ENCODE assay signal across 8 mouse cellular contexts in the genomic region with DNA sequence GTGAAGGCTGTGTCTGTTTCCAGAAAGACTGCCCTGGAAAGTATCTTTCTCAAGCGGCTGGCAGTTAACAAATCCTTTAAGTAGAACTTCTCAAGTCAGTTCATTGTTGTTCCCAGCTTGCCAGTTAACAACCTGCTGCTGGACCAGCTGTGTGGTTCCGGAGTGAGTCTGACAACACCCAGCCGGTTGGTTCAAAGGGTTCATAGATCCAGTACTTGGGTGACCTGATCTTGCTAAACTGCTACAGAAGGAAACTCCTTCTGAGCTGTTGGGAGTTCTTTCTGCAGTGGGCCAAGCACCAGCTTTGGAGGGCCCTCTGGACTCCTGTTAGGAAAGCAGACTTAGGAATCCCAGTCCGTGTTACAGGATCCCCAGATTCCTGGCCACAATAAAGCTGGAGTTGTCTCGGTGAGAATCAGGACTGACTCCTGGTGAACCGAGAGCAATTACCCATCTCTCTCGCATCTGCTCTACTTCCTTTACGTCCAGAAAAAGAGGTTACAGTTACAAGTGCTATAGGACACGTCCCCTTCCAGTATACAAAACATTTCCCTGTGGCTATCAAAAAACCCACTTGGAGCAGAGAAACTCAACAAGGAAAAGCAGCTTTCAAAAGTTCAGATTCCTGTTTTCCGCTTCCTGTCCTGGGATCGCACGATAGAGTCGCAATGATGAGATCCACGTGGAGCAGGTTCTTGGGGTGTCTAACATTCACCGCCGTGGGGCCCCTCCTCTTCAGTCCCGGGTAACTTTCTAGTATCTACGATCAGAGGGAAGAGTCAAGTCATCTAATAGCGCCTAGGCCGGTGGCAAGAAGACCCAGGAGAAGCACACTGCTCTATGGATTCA. TPM values are rescaled to one million over a fixed set of nuclear protein-coding genes. Genes with fewer than 3 reads are reported as not detected.
DNase-seq lines count a peak whose midpoint lies in the region; ATAC-seq and TF ChIP-seq lines count a peak whose summit lies in the region.

No protein-coding gene starts in this region.

- peak overlapping the region; percentile 61 for H3K9ac ChIP-seq in ES-E14 (ENCODE audit: insufficient read depth, low read depth, low read length, poor library complexity, severe bottlenecking)
- H3K9ac ChIP-seq in heart, postnatal 0 days (replicated peaks; ENCODE audit: low read depth, low read length) = no peak overlapping the region
- H3K9ac ChIP-seq in lung, embryonic 16.5 days (ENCODE audit: low read length) = peak overlapping the region; percentile 68

- H3K9me3 ChIP-seq in ES-E14 (ENCODE audit: control insufficient read depth, insufficient read depth, low read depth, low read length) = no peaks in the 10 kb centered on the region
- H3K9me3 ChIP-seq in heart, postnatal 0 days (replicated peaks; ENCODE audit: control insufficient read depth, low read length) = no peaks in the 10 kb centered on the region
- no peaks in the 10 kb centered on the region for H3K9me3 ChIP-seq in lung, embryonic 16.5 days (ENCODE audit: control insufficient read depth, low read length)

- peak overlapping the region; percentile 93 for H3K4me2 ChIP-seq in heart, postnatal 0 days (ENCODE audit: low read depth, low read length)
- H3K4me2 ChIP-seq in lung, embryonic 16.5 days (ENCODE audit: low read depth, low read length) = peak overlapping the region; percentile 81

- no peaks in the 10 kb centered on the region for H3K27me3 ChIP-seq in heart, postnatal 0 days (ENCODE audit: control insufficient read depth, insufficient read depth, low read length)
- no peaks in the 10 kb centered on the region for H3K27me3 ChIP-seq in lung, embryonic 16.5 days (ENCODE audit: control insufficient read depth, insufficient read depth, low read depth, low read length)

- ATAC-seq in heart, postnatal 0 days (ENCODE audit: insufficient read depth, low read depth) = peak; percentile 6; the same call in 1 of the 2 replicates
- ATAC-seq in lung, embryonic 16.5 days (ENCODE audit: low read depth) = no peak

- in situ Hi-C loops in ES-E14 (cut with MboI; ENCODE audit: low sequenced_read_pairs in 2 of 2, unreplicated experiment in 2 of 2) = no loop called here

- DNase-seq in adrenal gland, postnatal 14 days = peak; percentile 23
- no peak for DNase-seq in adrenal gland, postnatal 10 days
- no peak for DNase-seq in ES-E14 (ENCODE audit: low read depth, low spot score)
- DNase-seq in heart, postnatal 0 days (ENCODE audit: low spot score) = no peak
- DNase-seq in thymus, postnatal 14 days = peak; percentile 32
- DNase-seq in gastrocnemius, postnatal 4 days (ENCODE audit: low spot score in 2 of 2) = no peak
- DNase-seq in layer of hippocampus, adult 9-11 months = no peak

- peaks cover 3 to 6% of the 10 kb centered on the region in 2 experiments; a peak in 1 of 4 replicates for H3K4me1 ChIP-seq in ES-E14 (ENCODE audit: control insufficient read depth in 2 of 2, insufficient read depth in 2 of 2, low read length in 2 of 2, poor library complexity in 1 of 2)
- H3K4me1 ChIP-seq in heart, postnatal 0 days (ENCODE audit: control insufficient read depth, insufficient read depth) = no peaks in the 10 kb centered on the region
- H3K4me1 ChIP-seq in lung, embryonic 16.5 days (replicated peaks; ENCODE audit: control insufficient read depth, insufficient read depth, low read length) = peaks cover 25% of the 10 kb centered on the region

- WGBS in heart, postnatal 0 days = 13% methylated on average over 20 of the region's 20 CpGs
- 12% methylated on average over 20 of the region's 20 CpGs for WGBS in lung, embryonic 16.5 days

- H3K4me3 ChIP-seq in ES-E14 (ENCODE audit: insufficient read depth in 1 of 2, low read depth in 1 of 2, low read length in 2 of 2, poor library complexity in 1 of 2, severe bottlenecking in 1 of 2) = peak overlapping the region; percentile 56 to 75
- H3K4me3 ChIP-seq in heart, postnatal 0 days (ENCODE audit: low read depth, low read length) = peak overlapping the region; percentile 84
- H3K4me3 ChIP-seq in lung, embryonic 16.5 days (ENCODE audit: low read length) = peak overlapping the region; percentile 51

- no peak overlapping the region for H3K27ac ChIP-seq in ES-E14 (ENCODE audit: insufficient read depth, low read depth, low read length, poor library complexity, severe bottlenecking)
- H3K27ac ChIP-seq in heart, postnatal 0 days (ENCODE audit: low read depth) = no peak overlapping the region
- H3K27ac ChIP-seq in lung, embryonic 16.5 days (ENCODE audit: low read length) = peak overlapping the region; percentile 74

- TF ChIP-seq EP300 in heart, postnatal 0 days (IDR thresholded peaks at IDR 0.05; ENCODE audit: low read depth) = no peak

- no peak for TF ChIP-seq CTCF in heart, postnatal 0 days (IDR thresholded peaks at IDR 0.05; ENCODE audit: low read depth)

- no peaks in the 10 kb centered on the region for H3K36me3 ChIP-seq in ES-E14 (ENCODE audit: control insufficient read depth, insufficient read depth, low read length, poor library complexity, severe bottlenecking)
- H3K36me3 ChIP-seq in heart, postnatal 0 days (replicated peaks; ENCODE audit: control insufficient read depth, insufficient read depth, low read length) = no peaks in the 10 kb centered on the region
- no peaks in the 10 kb centered on the region for H3K36me3 ChIP-seq in lung, embryonic 16.5 days (ENCODE audit: control insufficient read depth, insufficient read depth, low read length)

TF ChIP-seq in ES-E14, 5 proteins besides CTCF, POLR2A, EP300 and RAD21:
- TF ChIP-seq ZNF384 (IDR thresholded peaks at IDR 0.05; ENCODE audit: low read depth, low read length) (no peak), MAFK (IDR thresholded peaks at IDR 0.05; ENCODE audit: insufficient read depth, low read depth, low read length) (no peak), HCFC1 (IDR thresholded peaks at IDR 0.05; ENCODE audit: borderline replicate concordance, insufficient read depth, low read length) (no peak), CHD2 (IDR thresholded peaks at IDR 0.05; ENCODE audit: low read depth, low read length) (no peak), ZC3H11A (IDR thresholded peaks at IDR 0.05; ENCODE audit: borderline replicate concordance, low read depth, low read length) (no peak)

RNA-seq across cellular contexts. Expression of gene Myo10, which starts 0.8 kb away (rescaled TPM):
- 99.6 and 103 TPM in 2 replicates for total RNA-seq in adrenal gland, postnatal 14 days (2021)
- 10 to 100 TPM; 80.4 to 82.5 TPM for total RNA-seq in adrenal gland, postnatal 10 days (2021)
- 133 and 162 TPM in 2 replicates for total RNA-seq in ES-E14 (2012; rRNA removed)
- total RNA-seq in heart, postnatal 0 days (2014; rRNA removed; ENCODE audit: low replicate concordance) = 6.2 and 15.4 TPM in 2 replicates
- polyA plus RNA-seq in heart, postnatal 0 days (2015; fragmentation: Nextera tagmentation; extraction: Ambion mirVana) = 6.9 and 7.6 TPM in 2 replicates
- polyA plus RNA-seq in lung, embryonic 16.5 days (2015; fragmentation: Nextera tagmentation; extraction: Ambion mirVana) = 29.3 and 33.2 TPM in 2 replicates
- total RNA-seq in gastrocnemius, postnatal 4 days (2021) = 10 to 100 TPM; 71.0 to 72.9 TPM

Comparison
In these comparisons a context has a peak if more than half of its experiments do, and no peak if none do; other contexts are left out.
1. DNase-seq: peak in adrenal gland, postnatal 14 days (single experiment) and thymus, postnatal 14 days (single experiment); none in adrenal gland, postnatal 10 days (single experiment), ES-E14 (single experiment), heart, postnatal 0 days (single experiment), gastrocnemius, postnatal 4 days (0 of 2) and layer of hippocampus, adult 9-11 months (single experiment).
2. Peak in every context shown above with its lines, with median percentiles within 50 percentile points of each other: H3K4me3 ChIP-seq.